In genomic region chr10:59179620-59180019, GRCm38 (mm10) we compare ENCODE assay signal across 26 mouse cellular contexts. TPM values are rescaled to one million over a fixed set of nuclear protein-coding genes. Genes with fewer than 3 reads are reported as not detected.
A peak's percentile ranks its signal among the peaks of the same experiment; 100 is the strongest.
DNase-seq lines count a peak whose midpoint lies in the region; ATAC-seq and TF ChIP-seq lines count a peak whose summit lies in the region.
"Had no signal": no experiment of that assay in that cellular context is flagged by ENCODE, and none has a peak within 500 bp of the region (broad histone marks: within the 10 kb centered on the region; RNA-seq: fewer than 3 reads in every experiment).

No protein-coding gene starts in this region.

- no peaks in the 10 kb centered on the region for H3K4me1 ChIP-seq in kidney, embryonic 14.5 days (ENCODE audit: control insufficient read depth, insufficient read depth, low read length)
- H3K4me1 ChIP-seq: embryonic facial prominence, embryonic 15.5 days; hindbrain, embryonic 10.5 days; hindbrain, embryonic 13.5 days had no signal

- H3K27ac ChIP-seq in kidney, embryonic 14.5 days (ENCODE audit: low read depth, low read length): no peak overlapping the region
- H3K27ac ChIP-seq: embryonic facial prominence, embryonic 15.5 days; heart, embryonic 15.5 days; hindbrain, embryonic 10.5 days; hindbrain, embryonic 13.5 days had no signal

- no peak overlapping the region for H3K9ac ChIP-seq in kidney, embryonic 14.5 days (ENCODE audit: low read depth, low read length)
- H3K9ac ChIP-seq: embryonic facial prominence, embryonic 15.5 days; forebrain, postnatal 0 days; heart, embryonic 12.5 days; heart, embryonic 15.5 days; hindbrain, embryonic 13.5 days had no signal

- no peak overlapping the region for H3ac ChIP-seq in myocyte (ENCODE audit: control insufficient read depth, insufficient read length)

- no peak overlapping the region for H3K4me3 ChIP-seq in kidney, embryonic 14.5 days (ENCODE audit: low read length)
- H3K4me3 ChIP-seq in myocyte: no peak overlapping the region
- H3K4me3 ChIP-seq: embryonic facial prominence, embryonic 15.5 days; heart, embryonic 12.5 days; heart, embryonic 15.5 days; hindbrain, embryonic 10.5 days; hindbrain, embryonic 13.5 days had no signal

- no peaks in the 10 kb centered on the region for H3K9me3 ChIP-seq in kidney, embryonic 14.5 days (ENCODE audit: control insufficient read depth, low read length)
- H3K9me3 ChIP-seq: embryonic facial prominence, embryonic 15.5 days; heart, embryonic 12.5 days; heart, embryonic 15.5 days; hindbrain, embryonic 10.5 days; hindbrain, embryonic 13.5 days had no signal

- DNase-seq in kidney, postnatal 25 days: no peak
- peak; percentile 34 for DNase-seq in kidney, postnatal 10 days
- DNase-seq in kidney, postnatal 36 days: no peak
- DNase-seq in 416B (ENCODE audit: low read depth): peak; percentile 7
- DNase-seq: adrenal gland, adult 8-10 months; adrenal gland, postnatal 25 days; cerebellum, adult 11-12 months; cerebellum, adult 8-10 months; cerebellum, postnatal 10 days; cerebellum, postnatal 36 days; embryo, embryonic 11 days; forebrain, postnatal 0 days; gastrocnemius, postnatal 25 days; heart, adult 18-20 months; heart, postnatal 10 days; heart, postnatal 36 days had no signal

- no peak overlapping the region for H3K4me2 ChIP-seq in kidney, embryonic 14.5 days (replicated peaks; ENCODE audit: low read depth, low read length)
- H3K4me2 ChIP-seq in myocyte (ENCODE audit: low read depth): no peak overlapping the region
- H3K4me2 ChIP-seq: embryonic facial prominence, embryonic 15.5 days; heart, embryonic 12.5 days; heart, embryonic 15.5 days; hindbrain, embryonic 13.5 days had no signal

- H3K36me3 ChIP-seq in kidney, embryonic 14.5 days (ENCODE audit: control insufficient read depth, insufficient read depth, low read length): peaks cover 8% of the 10 kb centered on the region; the same call in 1 of the 2 replicates
- peaks cover 45% of the 10 kb centered on the region for H3K36me3 ChIP-seq in myocyte (ENCODE audit: control insufficient read depth, insufficient read depth)

- H3K27me3 ChIP-seq in kidney, embryonic 14.5 days (ENCODE audit: control insufficient read depth, insufficient read depth, low read length): no peaks in the 10 kb centered on the region
- no peaks in the 10 kb centered on the region for H3K27me3 ChIP-seq in myocyte (ENCODE audit: control insufficient read depth, insufficient read depth, insufficient read length)
- H3K27me3 ChIP-seq: embryonic facial prominence, embryonic 15.5 days; heart, embryonic 12.5 days; heart, embryonic 15.5 days; hindbrain, embryonic 13.5 days had no signal

- H3K79me2 ChIP-seq in myocyte (ENCODE audit: control insufficient read depth, insufficient read depth): no peaks in the 10 kb centered on the region

- no peak for TF ChIP-seq POLR2A in myocyte (IDR thresholded peaks at IDR 0.05; ENCODE audit: insufficient read length, low read depth)

- ATAC-seq in kidney, embryonic 14.5 days (ENCODE audit: low FRiP score, low TSS enrichment): peak; percentile 60; the same call in 1 of the 2 replicates
- ATAC-seq: activated CD4-positive, CD25-positive, alpha-beta regulatory T cell, adult 4 months; forebrain, embryonic 14.5 days; forebrain, postnatal 0 days; hindbrain, embryonic 16.5 days had no signal

- WGBS in kidney, embryonic 14.5 days: 70% methylated on average over 3 of the region's 3 CpGs

TF ChIP-seq in myocyte, 11 proteins besides CTCF, POLR2A, EP300 and RAD21:
- no peak for TF ChIP-seq TCF12 (IDR thresholded peaks at IDR 0.05; ENCODE audit: insufficient read depth, poor library complexity, severe bottlenecking)
- peak in 2 of 3 experiments; percentile 55 to 75 for TF ChIP-seq MYOG (IDR thresholded peaks at IDR 0.05; ENCODE audit: control insufficient read depth in 1 of 3, insufficient read depth in 1 of 3, insufficient read length in 2 of 3, low read depth in 2 of 3)
- TF ChIP-seq MYOD1 (IDR thresholded peaks at IDR 0.05; ENCODE audit: control insufficient read depth in 1 of 3, insufficient read length in 2 of 3, low read depth in 2 of 3): peak in 2 of 3 experiments; percentile 63 to 75
TF ChIP-seq in myocyte: peak in this region for 2.

RNA-seq across cellular contexts. Expression of gene Sept10, which starts 42.0 kb away (rescaled TPM):
- polyA plus RNA-seq in kidney, embryonic 14.5 days (2014; fragmentation: Nextera tagmentation; extraction: Ambion mirVana): 54.4 and 55.8 TPM in 2 replicates
- polyA plus RNA-seq in myocyte (2012; fragmentation: generic; extraction: Trizol): 16.9 TPM

RNA-seq across cellular contexts. Expression of gene Sowahc, which starts 42.1 kb away (rescaled TPM):
- polyA plus RNA-seq in kidney, embryonic 14.5 days (2014; fragmentation: Nextera tagmentation; extraction: Ambion mirVana): 6.3 and 9.5 TPM in 2 replicates
- 1.2 TPM for polyA plus RNA-seq in myocyte (2012; fragmentation: generic; extraction: Trizol)

Comparison
In these comparisons a context has a peak if more than half of its experiments do, and no peak if none do; other contexts are left out.
1. DNase-seq: peak in kidney, postnatal 10 days (single experiment) and 416B (single experiment); none in kidney, postnatal 25 days (0 of 2) and kidney, postnatal 36 days (0 of 2).